ENCODE assay signal across 30 mouse cellular contexts in genomic region chr1:82479696-82480487, GRCm38 (mm10).
A peak's percentile ranks its signal among the peaks of the same experiment; 100 is the strongest.
DNase-seq lines count a peak whose midpoint lies in the region; ATAC-seq and TF ChIP-seq lines count a peak whose summit lies in the region.
"Had no signal": no experiment of that assay in that cellular context is flagged by ENCODE, and none has a peak within 500 bp of the region (broad histone marks: within the 10 kb centered on the region; RNA-seq: fewer than 3 reads in every experiment).

No protein-coding gene starts in this region.

- no peak overlapping the region for H3K4me2 ChIP-seq in forebrain, embryonic 13.5 days
- no peak overlapping the region for H3K4me2 ChIP-seq in forebrain, embryonic 12.5 days
- H3K4me2 ChIP-seq in hindbrain, postnatal 0 days (ENCODE audit: low read depth, low read length): no peak overlapping the region
- no peak overlapping the region for H3K4me2 ChIP-seq in hindbrain, embryonic 11.5 days (replicated peaks; ENCODE audit: low read depth, low read length)
- H3K4me2 ChIP-seq in forebrain, postnatal 0 days (ENCODE audit: low read depth): no peak overlapping the region
- H3K4me2 ChIP-seq in intestine, embryonic 15.5 days (replicated peaks): no peak overlapping the region
- H3K4me2 ChIP-seq: embryonic facial prominence, embryonic 13.5 days; heart, embryonic 12.5 days; hindbrain, embryonic 15.5 days; liver, embryonic 12.5 days; neural tube, embryonic 15.5 days had no signal

- H3K4me3 ChIP-seq in forebrain, embryonic 13.5 days: no peak overlapping the region
- no peak overlapping the region for H3K4me3 ChIP-seq in forebrain, embryonic 12.5 days (replicated peaks)
- H3K4me3 ChIP-seq in hindbrain, postnatal 0 days (ENCODE audit: low read length): no peak overlapping the region
- no peak overlapping the region for H3K4me3 ChIP-seq in hindbrain, embryonic 11.5 days (ENCODE audit: low read depth, low read length)
- H3K4me3 ChIP-seq in forebrain, postnatal 0 days (ENCODE audit: low read depth, low read length): no peak overlapping the region
- no peak overlapping the region for H3K4me3 ChIP-seq in intestine, embryonic 15.5 days (replicated peaks)
- H3K4me3 ChIP-seq: embryonic facial prominence, embryonic 13.5 days; erythroblast, embryonic 14.5 days; heart, embryonic 12.5 days; hindbrain, embryonic 15.5 days; layer of hippocampus, adult 2 months; liver, embryonic 12.5 days; neural tube, embryonic 15.5 days had no signal

- H3K9me3 ChIP-seq in forebrain, embryonic 13.5 days (replicated peaks): no peaks in the 10 kb centered on the region
- no peaks in the 10 kb centered on the region for H3K9me3 ChIP-seq in forebrain, embryonic 12.5 days
- no peaks in the 10 kb centered on the region for H3K9me3 ChIP-seq in hindbrain, postnatal 0 days (ENCODE audit: low read length)
- no peaks in the 10 kb centered on the region for H3K9me3 ChIP-seq in hindbrain, embryonic 11.5 days (ENCODE audit: control insufficient read depth, low read length)
- H3K9me3 ChIP-seq in forebrain, postnatal 0 days (ENCODE audit: low read length): no peaks in the 10 kb centered on the region
- no peaks in the 10 kb centered on the region for H3K9me3 ChIP-seq in intestine, embryonic 15.5 days
- H3K9me3 ChIP-seq: embryonic facial prominence, embryonic 13.5 days; heart, embryonic 12.5 days; hindbrain, embryonic 15.5 days; liver, embryonic 12.5 days; neural tube, embryonic 15.5 days had no signal

- no peak overlapping the region for H3K9ac ChIP-seq in forebrain, embryonic 13.5 days
- H3K9ac ChIP-seq in forebrain, embryonic 12.5 days: no peak overlapping the region
- no peak overlapping the region for H3K9ac ChIP-seq in hindbrain, postnatal 0 days (replicated peaks; ENCODE audit: low read length)
- no peak overlapping the region for H3K9ac ChIP-seq in hindbrain, embryonic 11.5 days (ENCODE audit: low read depth, low read length)
- H3K9ac ChIP-seq in forebrain, postnatal 0 days: no peak overlapping the region
- no peak overlapping the region for H3K9ac ChIP-seq in intestine, embryonic 15.5 days
- H3K9ac ChIP-seq: embryonic facial prominence, embryonic 13.5 days; heart, embryonic 12.5 days; hindbrain, embryonic 15.5 days; liver, embryonic 12.5 days; liver, postnatal 0 days; neural tube, embryonic 15.5 days had no signal

- TF ChIP-seq POLR2A in brain, embryonic 14.5 days (IDR thresholded peaks at IDR 0.05; ENCODE audit: borderline replicate concordance, extremely low read depth, insufficient read depth, insufficient read length, poor library complexity, severe bottlenecking): no peak

- no peak overlapping the region for H3K27ac ChIP-seq in forebrain, embryonic 13.5 days
- no peak overlapping the region for H3K27ac ChIP-seq in forebrain, embryonic 12.5 days
- no peak overlapping the region for H3K27ac ChIP-seq in hindbrain, postnatal 0 days
- H3K27ac ChIP-seq in hindbrain, embryonic 11.5 days (ENCODE audit: low read depth, low read length): no peak overlapping the region
- H3K27ac ChIP-seq in forebrain, postnatal 0 days (ENCODE audit: low read depth, low read length): no peak overlapping the region
- no peak overlapping the region for H3K27ac ChIP-seq in intestine, embryonic 15.5 days
- H3K27ac ChIP-seq: embryonic facial prominence, embryonic 13.5 days; hindbrain, embryonic 15.5 days; layer of hippocampus, adult 2 months; liver, embryonic 12.5 days; macrophage; neural tube, embryonic 15.5 days; stomach, postnatal 0 days had no signal

- peak; percentile 52 for DNase-seq in hindbrain, postnatal 0 days (ENCODE audit: low spot score)
- no peak for DNase-seq in hindbrain, embryonic 11.5 days (ENCODE audit: low spot score)
- peak; percentile 66 for DNase-seq in brain, embryonic 14.5 days (ENCODE audit: low read depth)
- peak; percentile 43 for DNase-seq in forebrain, postnatal 0 days
- DNase-seq: adrenal gland, postnatal 25 days; cerebellum, adult 2 months; embryo, embryonic 11 days; gastrocnemius, postnatal 14 days; kidney, adult 2 months; kidney, postnatal 36 days; liver, postnatal 0 days; retina, postnatal 1 day; right cerebral cortex, postnatal 25 days; spleen, adult 18-20 months; thymus, adult 18-20 months; thymus, postnatal 25 days had no signal

- ATAC-seq in forebrain, embryonic 13.5 days: peak; percentile 31; the same call in 1 of the 2 replicates
- no peak for ATAC-seq in forebrain, embryonic 12.5 days (ENCODE audit: low FRiP score)
- ATAC-seq in hindbrain, postnatal 0 days: no peak
- no peak for ATAC-seq in hindbrain, embryonic 11.5 days (ENCODE audit: low FRiP score)
- no peak for ATAC-seq in forebrain, postnatal 0 days
- ATAC-seq in intestine, embryonic 15.5 days: no peak
- ATAC-seq: CD4-positive, CD25-positive, alpha-beta regulatory T cell, adult 4 months; liver, embryonic 12.5 days; liver, postnatal 0 days; lung, postnatal 0 days had no signal

- H3K4me1 ChIP-seq in forebrain, embryonic 13.5 days: peaks cover 19% of the 10 kb centered on the region
- H3K4me1 ChIP-seq in forebrain, embryonic 12.5 days: peaks cover 4% of the 10 kb centered on the region
- H3K4me1 ChIP-seq in hindbrain, postnatal 0 days (ENCODE audit: insufficient read depth, low read length): no peaks in the 10 kb centered on the region
- no peaks in the 10 kb centered on the region; the same call in 1 of the 2 replicates for H3K4me1 ChIP-seq in hindbrain, embryonic 11.5 days (replicated peaks; ENCODE audit: control insufficient read depth, insufficient read depth, low read length)
- H3K4me1 ChIP-seq in forebrain, postnatal 0 days (ENCODE audit: insufficient read depth): no peaks in the 10 kb centered on the region
- H3K4me1 ChIP-seq in intestine, embryonic 15.5 days (replicated peaks): no peaks in the 10 kb centered on the region
- H3K4me1 ChIP-seq: heart, embryonic 12.5 days; liver, embryonic 12.5 days had no signal

- H3K36me3 ChIP-seq in forebrain, embryonic 13.5 days (ENCODE audit: poor library complexity, severe bottlenecking): no peaks in the 10 kb centered on the region
- H3K36me3 ChIP-seq in forebrain, embryonic 12.5 days (replicated peaks): no peaks in the 10 kb centered on the region
- H3K36me3 ChIP-seq in hindbrain, postnatal 0 days (ENCODE audit: insufficient read depth, low read length): no peaks in the 10 kb centered on the region
- no peaks in the 10 kb centered on the region for H3K36me3 ChIP-seq in hindbrain, embryonic 11.5 days (ENCODE audit: control insufficient read depth, insufficient read depth, low read length)
- no peaks in the 10 kb centered on the region for H3K36me3 ChIP-seq in forebrain, postnatal 0 days (ENCODE audit: insufficient read depth)
- no peaks in the 10 kb centered on the region for H3K36me3 ChIP-seq in intestine, embryonic 15.5 days
- H3K36me3 ChIP-seq: embryonic facial prominence, embryonic 13.5 days; heart, embryonic 12.5 days; hindbrain, embryonic 15.5 days; liver, embryonic 12.5 days; neural tube, embryonic 15.5 days had no signal

- WGBS in forebrain, embryonic 13.5 days: 85% methylated on average over 12 of the region's 12 CpGs
- WGBS in forebrain, embryonic 12.5 days: 84% methylated on average over 12 of the region's 12 CpGs
- 77% methylated on average over 12 of the region's 12 CpGs for WGBS in hindbrain, postnatal 0 days
- 93% methylated on average over 12 of the region's 12 CpGs for WGBS in hindbrain, embryonic 11.5 days
- WGBS in forebrain, postnatal 0 days: 78% methylated on average over 12 of the region's 12 CpGs
- 86% methylated on average over 12 of the region's 12 CpGs for WGBS in intestine, embryonic 15.5 days

- H3K27me3 ChIP-seq in forebrain, embryonic 13.5 days: no peaks in the 10 kb centered on the region
- H3K27me3 ChIP-seq in forebrain, embryonic 12.5 days: no peaks in the 10 kb centered on the region
- no peaks in the 10 kb centered on the region for H3K27me3 ChIP-seq in hindbrain, postnatal 0 days (ENCODE audit: insufficient read depth, low read length)
- no peaks in the 10 kb centered on the region for H3K27me3 ChIP-seq in hindbrain, embryonic 11.5 days (ENCODE audit: control insufficient read depth, insufficient read depth, low read length)
- H3K27me3 ChIP-seq in forebrain, postnatal 0 days (ENCODE audit: insufficient read depth, low read length): no peaks in the 10 kb centered on the region
- H3K27me3 ChIP-seq in intestine, embryonic 15.5 days (replicated peaks): no peaks in the 10 kb centered on the region
- H3K27me3 ChIP-seq: embryonic facial prominence, embryonic 13.5 days; heart, embryonic 12.5 days; hindbrain, embryonic 15.5 days; liver, embryonic 12.5 days; neural tube, embryonic 15.5 days had no signal

- TF ChIP-seq CTCF in hindbrain, postnatal 0 days (IDR thresholded peaks at IDR 0.05; ENCODE audit: low read depth): no peak
- no peak for TF ChIP-seq CTCF in brain, embryonic 14.5 days (IDR thresholded peaks at IDR 0.05; ENCODE audit: borderline replicate concordance, extremely low read depth, insufficient read depth, insufficient read length)
- no peak for TF ChIP-seq CTCF in forebrain, postnatal 0 days (IDR thresholded peaks at IDR 0.05; ENCODE audit: low read depth)
